Mouse (Mus musculus) brain, embryonic 14.5 days (tissue): Measurements from ENCODE around the gene Mtcl1.

Source experiments
- CTCF ChIP-seq: fragments of 200-500 bp; IDR thresholded peaks from 2 replicates; pipeline ENCODE4 v1.5.1; 2012; ENCODE audit warnings: inconsistent platforms, mild to moderate bottlenecking, moderate library complexity, borderline replicate concordance; ENCODE audit not compliant: insufficient read depth, insufficient read length; ENCODE audit errors: extremely low read depth
- POLR2A ChIP-seq: fragments of 200-500 bp; IDR thresholded peaks from 2 replicates; pipeline ENCODE4 v1.6.1; 2012; ENCODE audit warnings: mild to moderate bottlenecking, inconsistent platforms, borderline replicate concordance; ENCODE audit not compliant: poor library complexity, insufficient read depth, insufficient read length, severe bottlenecking; ENCODE audit errors: extremely low read depth

DNA sequence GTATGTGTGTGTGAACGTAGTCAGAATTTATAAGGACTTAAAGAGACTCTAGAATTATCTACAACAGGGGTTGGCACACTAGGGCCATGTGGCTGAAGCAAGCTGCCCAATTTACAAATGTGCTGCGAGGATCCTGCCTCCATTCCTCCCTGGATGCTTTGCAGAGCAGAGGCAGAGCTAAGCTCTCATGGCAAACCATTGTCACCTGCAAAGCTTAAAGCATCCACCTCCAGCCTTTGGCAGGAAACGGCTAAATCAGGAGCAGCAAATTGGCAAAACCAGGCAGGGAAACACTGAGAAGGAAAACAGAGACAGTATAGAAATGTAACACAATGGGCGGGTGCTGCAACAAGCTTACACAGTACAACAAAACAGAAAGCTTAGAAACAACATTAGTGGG, 61.2 kb downstream of the Mtcl1 start:
- no peak for TF ChIP-seq CTCF
- TF ChIP-seq POLR2A: no peak
